Mouse (Mus musculus) forebrain, postnatal 0 days (tissue): ENCODE data around the gene Gm13289. TPM values are rescaled to one million over a fixed set of nuclear protein-coding genes. Genes with fewer than 3 reads are reported as not detected.
"Not testable (repeated sequence)": the region's sequence is repeated elsewhere in the genome, so short reads cannot be mapped to it uniquely, and the experiment has no call there.

Experiments
- ATAC-seq: fragments of 200-750 bp; cut with Nextera tagmentation; 2 replicates; pipeline ENCODE4 v1.8.0; 2017; ENCODE audit warnings: mild to moderate bottlenecking, moderate library complexity
- DNase-seq: peaks from one replicate; pipeline ENCODE4 v3.0.0-alpha.2; 2015
- H3K27ac ChIP-seq: fragments of 300-500 bp; sonication (generic); 2 replicates; pipeline ENCODE4 v1.5.1; 2014; ENCODE audit warnings: low read depth, mild to moderate bottlenecking, antibody characterized with exemption, low read length, moderate library complexity, mixed read lengths
- H3K27me3 ChIP-seq: fragments of 300-500 bp; sonication (generic); 2 replicates; pipeline ENCODE4 v1.6.1; 2014; ENCODE audit warnings: mild to moderate bottlenecking, low read length, mixed read lengths; ENCODE audit not compliant: insufficient read depth
- H3K36me3 ChIP-seq: fragments of 300-500 bp; sonication (generic); 2 replicates; pipeline ENCODE4 v1.6.1; 2014; ENCODE audit warnings: mild to moderate bottlenecking, moderate library complexity; ENCODE audit not compliant: insufficient read depth
- H3K4me1 ChIP-seq: fragments of 300-500 bp; sonication (generic); 2 replicates; pipeline ENCODE4 v1.6.1; 2014; ENCODE audit warnings: antibody characterized with exemption; ENCODE audit not compliant: insufficient read depth
- H3K4me2 ChIP-seq: fragments of 300-500 bp; sonication (generic); 2 replicates; pipeline ENCODE4 v1.6.1; 2014; ENCODE audit warnings: low read depth, mild to moderate bottlenecking, moderate library complexity
- H3K4me3 ChIP-seq: fragments of 300-500 bp; sonication (generic); 2 replicates; pipeline ENCODE4 v1.5.1; 2014; ENCODE audit warnings: low read depth, low read length, mixed read lengths
- H3K9ac ChIP-seq: fragments of 300-500 bp; sonication (generic); 2 replicates; pipeline ENCODE4 v1.6.1; 2014; ENCODE audit warnings: mild to moderate bottlenecking
- H3K9me3 ChIP-seq: fragments of 300-500 bp; sonication (generic); 2 replicates; pipeline ENCODE4 v1.6.1; 2016; ENCODE audit warnings: low read length
- CTCF ChIP-seq: sonication (generic); IDR thresholded peaks from 2 replicates; pipeline ENCODE4 v1.5.1; 2016; ENCODE audit warnings: antibody characterized with exemption, control low read depth, low read depth
- WGBS: fragments of 180-500 bp; shearing (Covaris S2); extraction: QIAGEN DNeasy Blood & Tissue Kit; methylation state at CpG from one replicate; pipeline ENCODE4 v1.1.7; 2014; 5-methylcytosine and 5-hydroxymethylcytosine counted together
- polyA plus RNA-seq: library from polyadenylated mRNA; unstranded; fragments of >200 nt; fragmentation: Nextera tagmentation; extraction: Ambion mirVana; gene quantifications from 2 replicates; pipeline ENCODE4 v1.2.1, GENCODE M21; 2015
- total RNA-seq: library from RNA; depleted of rRNA; stranded (reverse); fragments of >200 nt; gene quantifications from 2 replicates; pipeline ENCODE4 v1.2.3, GENCODE M21; 2014

The Gm13289 gene
- total and polyA plus RNA-seq, 2 experiments from 2014 or later = not detected

- Histone ChIP-seq H3K27ac (no peak overlapping the region), H3K27me3 (no peaks in the 10 kb centered on the region), H3K4me1 (no peaks in the 10 kb centered on the region), H3K9me3 (no peaks in the 10 kb centered on the region), H3K4me3 (no peak overlapping the region), H3K4me2 (no peak overlapping the region), H3K36me3 (no peaks in the 10 kb centered on the region), H3K9ac (no peak overlapping the region)
- TF ChIP-seq CTCF = no peak
- DNase-seq (no peak), ATAC-seq (no peak)
- 79% methylated on average over 6 of the region's 6 CpGs for WGBS
Measured at GRCm38 (mm10) chr4:88749926-88750325, 26.8 kb upstream of the Gm13289 start.

GRCm38 (mm10) chr4:88754818-88755340 is 21.8 kb upstream of the Gm13289 start, which contains the start of gene Gm13271:
Gene Gm13271 (plus strand): TSS chr4:88754868.
- 0 out of 2 replicates have a peak, but pooled peaks have one; percentile 9 for TF ChIP-seq CTCF
- not testable (repeated sequence) for H3K27me3 ChIP-seq, H3K4me3 ChIP-seq, DNase-seq, H3K4me2 ChIP-seq, H3K9me3 ChIP-seq, H3K4me1 ChIP-seq, H3K9ac ChIP-seq, ATAC-seq, H3K36me3 ChIP-seq, H3K27ac ChIP-seq
- 83% methylated on average over 14 of the region's 15 CpGs for WGBS

DNA sequence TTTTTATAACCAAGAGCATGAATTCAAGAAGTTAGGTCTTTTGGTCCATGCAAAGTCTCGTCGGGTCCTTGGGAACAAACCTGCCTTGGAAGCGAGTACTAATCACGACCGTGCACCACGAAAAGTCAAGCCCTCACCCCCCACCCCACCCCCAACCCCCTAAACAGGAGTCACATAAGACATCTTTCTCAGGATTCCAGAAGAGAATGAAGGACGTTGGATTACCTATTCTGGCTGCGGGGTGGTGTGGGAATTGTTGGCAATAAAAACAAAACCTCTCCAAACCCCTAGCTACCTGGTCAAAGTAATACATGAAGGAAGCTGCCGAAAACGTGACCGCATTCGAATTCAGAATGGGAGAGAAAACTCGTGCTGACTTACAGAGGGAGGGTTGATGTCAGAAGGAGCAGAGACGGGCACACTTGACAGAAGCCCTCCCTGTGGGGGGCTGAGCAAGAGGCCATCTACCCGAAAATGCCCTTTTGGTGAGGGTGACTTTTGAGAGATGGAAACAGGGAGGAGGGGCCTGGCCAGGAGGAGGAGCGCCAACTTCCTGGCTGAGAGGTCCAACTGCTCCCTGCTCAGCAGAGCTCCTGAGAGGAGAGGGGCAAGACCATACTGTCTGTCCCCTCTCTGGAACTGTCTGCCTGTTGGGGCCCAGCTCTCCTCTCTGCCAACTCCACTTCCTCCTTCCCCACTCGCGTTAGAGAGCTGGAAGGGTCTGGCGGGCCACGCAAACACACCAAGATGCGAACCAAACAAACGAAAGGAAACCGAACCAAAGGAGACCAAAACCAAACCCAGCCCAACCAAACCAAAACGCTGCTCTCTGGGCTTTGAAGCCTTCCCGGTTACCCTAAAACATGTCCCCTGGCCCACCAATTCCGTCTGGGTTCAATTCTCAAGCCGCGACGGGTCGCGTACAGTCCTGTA is 19.9 kb upstream of the Gm13289 start:
- peak overlapping the region; percentile 35; the same call in 1 of the 2 replicates for H3K27ac ChIP-seq
- not testable (repeated sequence) for H3K36me3 ChIP-seq, H3K9me3 ChIP-seq, H3K27me3 ChIP-seq, ATAC-seq, H3K4me1 ChIP-seq
- 11% methylated on average over 28 of the region's 31 CpGs for WGBS
- DNase-seq = peak; percentile 27
- peak overlapping the region; percentile 40 for H3K4me3 ChIP-seq
- peak overlapping the region; percentile 75 for H3K4me2 ChIP-seq
- H3K9ac ChIP-seq = peak overlapping the region; percentile 39; the same call in 1 of the 2 replicates

- WGBS = under 1% methylated on average over 21 of the region's 21 CpGs
- DNase-seq (peak; percentile 85), ATAC-seq (peak; percentile 100)
- peak overlapping the region; percentile 75 for H3K4me2 ChIP-seq
- not testable (repeated sequence) for H3K27me3 ChIP-seq, H3K4me1 ChIP-seq, H3K36me3 ChIP-seq, H3K9me3 ChIP-seq
- peak overlapping the region; percentile 35; the same call in 1 of the 2 replicates for H3K27ac ChIP-seq
- peak overlapping the region; percentile 39; the same call in 1 of the 2 replicates for H3K9ac ChIP-seq
- TF ChIP-seq CTCF = peak; percentile 77
- peak overlapping the region; percentile 40 for H3K4me3 ChIP-seq
Measured at GRCm38 (mm10) chr4:88757628-88758031, 19.1 kb upstream of the Gm13289 start.

- DNase-seq, H3K4me2 ChIP-seq, H3K36me3 ChIP-seq, H3K27me3 ChIP-seq, H3K9me3 ChIP-seq, H3K9ac ChIP-seq, ATAC-seq, H3K4me3 ChIP-seq, H3K27ac ChIP-seq, H3K4me1 ChIP-seq: not testable (repeated sequence)
- WGBS = 92% methylated on average over 9 of the region's 9 CpGs
Measured at GRCm38 (mm10) chr4:88758751-88759150, 18.0 kb upstream of the Gm13289 start.

GRCm38 (mm10) chr4:88759610-88760268 is 17.0 kb upstream of the Gm13289 start, which contains the start of gene Gm13283:
Gene Gm13283 (plus strand): TSS chr4:88760119.
- not testable (repeated sequence) for ATAC-seq, H3K9me3 ChIP-seq, H3K36me3 ChIP-seq, H3K27me3 ChIP-seq, H3K27ac ChIP-seq, H3K4me1 ChIP-seq, H3K9ac ChIP-seq, DNase-seq
- Histone ChIP-seq H3K4me2 (peak within 1 kb of the TSS; percentile 62), H3K4me3 (peak within 1 kb of the TSS; percentile 27)
- WGBS = 34% methylated on average over 8 of the region's 14 CpGs
